Mouse (Mus musculus): ENCODE measurements around the gene Fubp3. TPM values are rescaled to one million over a fixed set of nuclear protein-coding genes. Genes with fewer than 3 reads are reported as not detected.
"Not testable (repeated sequence)": the region's sequence is repeated elsewhere in the genome, so short reads cannot be mapped to it uniquely, and the experiment has no call there.

Gene Fubp3
- polyA plus RNA-seq, 1 experiment from 2014 or later = 61.2 TPM

DNA sequence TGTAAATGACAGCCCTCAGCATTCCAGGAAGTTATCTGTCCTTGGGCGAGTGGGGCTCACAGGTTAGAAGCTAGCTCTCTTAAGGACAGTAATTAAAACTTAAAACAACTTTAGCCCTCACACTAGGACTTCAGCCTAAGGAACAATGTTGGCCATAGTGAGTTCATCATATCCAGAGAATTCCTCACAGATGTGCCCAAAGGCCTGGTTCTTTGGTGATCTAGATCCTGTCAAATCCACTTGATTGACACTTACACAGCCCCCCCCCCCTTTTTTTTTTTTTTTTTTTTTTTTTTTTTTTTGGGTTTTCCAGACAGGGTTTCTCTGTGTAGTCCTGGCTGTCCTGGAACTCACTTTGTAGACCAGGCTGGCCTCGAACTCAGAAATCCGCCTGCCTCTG is 21.1 kb upstream of the Fubp3 start:
- H3K9ac ChIP-seq (ENCODE audit: low read depth, low read length); H3K27ac ChIP-seq (ENCODE audit: low read length); H3K9me3 ChIP-seq (ENCODE audit: control insufficient read depth, low read length); H3K4me1 ChIP-seq (ENCODE audit: control insufficient read depth, insufficient read depth, low read length); ATAC-seq; H3K27me3 ChIP-seq (replicated peaks; ENCODE audit: control insufficient read depth, insufficient read depth, low read length); H3K36me3 ChIP-seq (ENCODE audit: control insufficient read depth, insufficient read depth, low read length); H3K4me2 ChIP-seq (ENCODE audit: low read depth, low read length); H3K4me3 ChIP-seq (ENCODE audit: low read length): not testable (repeated sequence)
- 82% methylated on average over 1 of the region's 3 CpGs for WGBS

DNA sequence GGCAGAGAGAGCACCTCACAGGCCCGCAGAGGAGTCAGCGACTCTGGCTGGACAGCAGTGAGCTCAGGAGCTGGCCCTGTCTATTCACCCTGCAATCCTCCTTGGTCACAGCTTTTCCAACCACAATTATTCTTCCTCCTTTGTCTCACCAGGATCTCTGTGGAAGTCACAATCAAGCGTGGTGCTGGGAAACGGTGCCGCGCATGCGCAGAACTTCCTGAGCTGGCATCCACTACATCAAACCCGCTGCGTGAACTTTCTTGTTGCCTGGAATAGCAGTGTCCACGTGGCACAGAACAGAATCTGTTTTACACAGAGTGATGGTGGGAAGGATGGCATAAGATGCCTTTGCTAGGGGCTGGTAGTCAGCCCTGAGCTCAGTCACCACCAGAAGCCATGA is 20.5 kb upstream of the Fubp3 start:
- no peak for ATAC-seq
- Histone ChIP-seq H3K27ac (ENCODE audit: low read length) (no peak overlapping the region), H3K27me3 (replicated peaks; ENCODE audit: control insufficient read depth, insufficient read depth, low read length) (no peaks in the 10 kb centered on the region), H3K9me3 (ENCODE audit: control insufficient read depth, low read length) (no peaks in the 10 kb centered on the region), H3K4me3 (ENCODE audit: low read length) (no peak overlapping the region), H3K36me3 (ENCODE audit: control insufficient read depth, insufficient read depth, low read length) (no peaks in the 10 kb centered on the region), H3K4me1 (ENCODE audit: control insufficient read depth, insufficient read depth, low read length) (no peaks in the 10 kb centered on the region), H3K9ac (ENCODE audit: low read depth, low read length) (no peak overlapping the region), H3K4me2 (ENCODE audit: low read depth, low read length) (no peak overlapping the region)
- WGBS = 89% methylated on average over 10 of the region's 10 CpGs

DNA sequence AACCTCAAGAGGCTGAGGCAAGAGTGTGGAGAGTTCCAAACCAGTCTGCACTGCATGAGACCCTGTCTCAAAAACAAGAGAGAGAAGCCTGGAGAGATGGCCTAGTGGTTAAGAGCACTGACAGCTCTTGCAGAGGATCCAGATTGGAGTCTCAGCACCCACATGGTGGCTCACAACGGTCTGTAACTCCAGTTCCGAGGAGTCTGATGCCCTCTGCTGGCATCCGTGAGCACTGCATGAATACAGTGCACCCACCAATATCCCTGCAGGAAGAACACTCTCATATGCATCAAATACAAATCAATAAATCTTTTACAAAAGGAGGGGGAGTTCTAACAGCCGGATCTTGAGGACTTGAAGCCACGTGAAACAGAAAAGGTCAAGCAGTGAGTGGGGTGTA is 17.8 kb upstream of the Fubp3 start:
- H3K9me3 ChIP-seq (ENCODE audit: control insufficient read depth, low read length) = no peaks in the 10 kb centered on the region
- no peak overlapping the region for H3K9ac ChIP-seq (ENCODE audit: low read depth, low read length)
- WGBS = 81% methylated on average over 5 of the region's 5 CpGs
- H3K27me3 ChIP-seq (replicated peaks; ENCODE audit: control insufficient read depth, insufficient read depth, low read length) = no peaks in the 10 kb centered on the region
- ATAC-seq = no peak
- H3K36me3 ChIP-seq (ENCODE audit: control insufficient read depth, insufficient read depth, low read length) = no peaks in the 10 kb centered on the region
- no peak overlapping the region for H3K4me2 ChIP-seq (ENCODE audit: low read depth, low read length)
- no peak overlapping the region for H3K27ac ChIP-seq (ENCODE audit: low read length)
- no peaks in the 10 kb centered on the region for H3K4me1 ChIP-seq (ENCODE audit: control insufficient read depth, insufficient read depth, low read length)
- no peak overlapping the region for H3K4me3 ChIP-seq (ENCODE audit: low read length)

DNA sequence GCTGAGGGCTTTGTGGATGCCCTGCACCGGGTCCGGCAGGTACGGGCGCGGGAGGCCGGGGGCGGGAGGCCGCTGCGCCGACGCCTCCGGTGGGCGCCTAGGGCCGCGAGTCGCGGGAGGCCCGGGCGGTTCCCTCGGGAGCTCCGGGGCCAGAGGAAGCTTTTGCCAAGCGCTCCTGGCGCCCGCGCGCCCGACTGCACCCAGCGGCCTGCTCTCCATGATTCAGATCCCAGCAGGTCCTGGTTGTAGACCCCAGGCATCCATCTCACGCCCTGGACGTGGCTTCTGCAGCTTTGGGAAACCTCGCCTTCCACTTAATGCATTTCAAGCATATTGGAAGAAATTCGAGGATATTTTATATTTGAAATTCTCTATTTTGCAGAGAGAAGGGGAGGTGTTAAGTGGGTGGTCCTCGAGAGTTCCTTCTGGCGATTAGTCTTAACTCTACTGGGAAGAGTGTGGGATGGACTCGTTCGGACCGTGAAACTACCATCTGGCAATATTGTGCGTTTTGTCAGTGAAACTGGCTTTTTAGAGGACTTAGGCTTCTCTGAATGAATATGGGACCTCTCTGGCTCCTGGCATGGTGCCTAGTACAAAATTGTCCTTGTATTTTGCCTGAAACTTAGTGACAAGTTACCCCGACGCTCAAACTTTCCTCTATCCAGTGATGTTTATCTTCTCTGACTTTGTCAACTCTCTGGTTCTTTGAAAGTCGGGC is 624 bp downstream of the Fubp3 start:
- H3K36me3 ChIP-seq (ENCODE audit: control insufficient read depth, insufficient read depth, low read length) = no peaks in the 10 kb centered on the region
- H3K9me3 ChIP-seq (ENCODE audit: control insufficient read depth, low read length) = no peaks in the 10 kb centered on the region
- peaks cover 9% of the 10 kb centered on the region for H3K4me1 ChIP-seq (ENCODE audit: control insufficient read depth, insufficient read depth, low read length)
- peak overlapping the region; percentile 86 for H3K4me2 ChIP-seq (ENCODE audit: low read depth, low read length)
- 2% methylated on average over 41 of the region's 41 CpGs for WGBS
- no peaks in the 10 kb centered on the region for H3K27me3 ChIP-seq (replicated peaks; ENCODE audit: control insufficient read depth, insufficient read depth, low read length)
- H3K9ac ChIP-seq (ENCODE audit: low read depth, low read length) = peak overlapping the region; percentile 92
- no peak; the same call in none of the 2 replicates for ATAC-seq
- peak overlapping the region; percentile 88 for H3K4me3 ChIP-seq (ENCODE audit: low read length)
- peak overlapping the region; percentile 89 for H3K27ac ChIP-seq (ENCODE audit: low read length)

GRCm38 (mm10) chr2:31581617-31582016 is 9.2 kb downstream of the Fubp3 start:
- Histone ChIP-seq H3K4me3 (ENCODE audit: low read length) (no peak overlapping the region), H3K4me1 (ENCODE audit: control insufficient read depth, insufficient read depth, low read length) (no peaks in the 10 kb centered on the region), H3K9ac (ENCODE audit: low read depth, low read length) (no peak overlapping the region), H3K9me3 (ENCODE audit: control insufficient read depth, low read length) (no peaks in the 10 kb centered on the region), H3K4me2 (ENCODE audit: low read depth, low read length) (no peak overlapping the region), H3K36me3 (ENCODE audit: control insufficient read depth, insufficient read depth, low read length) (peaks cover 4% of the 10 kb centered on the region; the same call in 1 of the 2 replicates), H3K27me3 (replicated peaks; ENCODE audit: control insufficient read depth, insufficient read depth, low read length) (no peaks in the 10 kb centered on the region), H3K27ac (ENCODE audit: low read length) (no peak overlapping the region)
- no peak for ATAC-seq
- WGBS = 79% methylated on average over 2 of the region's 2 CpGs

DNA sequence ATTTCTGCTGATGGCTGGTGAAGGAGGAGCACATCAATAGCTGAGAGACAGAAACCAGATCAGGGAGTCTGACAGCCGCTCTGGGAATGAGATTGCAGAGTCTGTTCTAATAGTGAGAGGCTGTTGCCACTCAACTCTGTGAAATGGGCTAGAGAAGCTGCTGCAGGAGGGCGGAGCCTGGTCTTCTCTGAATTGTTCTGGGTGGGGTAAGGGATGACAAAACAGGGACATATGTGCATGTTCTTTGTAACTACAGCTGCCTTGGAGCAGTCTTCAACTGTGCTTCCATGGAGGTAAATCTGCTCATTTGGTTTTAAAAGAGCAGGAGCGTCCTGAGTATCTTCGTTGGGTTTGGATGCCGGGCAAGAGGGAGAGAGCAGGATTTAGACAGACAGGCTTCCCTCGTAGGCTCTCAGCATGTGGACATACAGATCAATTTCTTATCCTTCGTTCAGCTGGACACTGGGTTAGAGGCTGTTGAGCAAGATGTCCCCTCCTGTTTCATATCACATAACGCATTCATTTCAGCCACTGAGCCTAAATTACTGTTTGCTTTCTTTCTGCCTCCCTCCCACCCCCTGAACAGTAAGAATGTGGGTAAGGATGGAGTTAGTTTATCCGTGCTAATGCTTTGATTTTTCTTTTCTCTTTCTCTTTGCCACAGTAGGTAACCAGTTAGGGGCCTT is 19.5 kb downstream of the Fubp3 start:
- Histone ChIP-seq H3K4me1 (ENCODE audit: control insufficient read depth, insufficient read depth, low read length) (no peaks in the 10 kb centered on the region), H3K4me2 (ENCODE audit: low read depth, low read length) (no peak overlapping the region), H3K9me3 (ENCODE audit: control insufficient read depth, low read length) (no peaks in the 10 kb centered on the region), H3K4me3 (ENCODE audit: low read length) (no peak overlapping the region), H3K27ac (ENCODE audit: low read length) (no peak overlapping the region), H3K9ac (ENCODE audit: low read depth, low read length) (no peak overlapping the region), H3K36me3 (ENCODE audit: control insufficient read depth, insufficient read depth, low read length) (no peaks in the 10 kb centered on the region), H3K27me3 (replicated peaks; ENCODE audit: control insufficient read depth, insufficient read depth, low read length) (no peaks in the 10 kb centered on the region)
- no peak for ATAC-seq
- WGBS = 78% methylated on average over 9 of the region's 9 CpGs

- Histone ChIP-seq H3K4me1 (ENCODE audit: control insufficient read depth, insufficient read depth, low read length) (no peaks in the 10 kb centered on the region), H3K4me2 (ENCODE audit: low read depth, low read length) (no peak overlapping the region), H3K27ac (ENCODE audit: low read length) (no peak overlapping the region), H3K9ac (ENCODE audit: low read depth, low read length) (no peak overlapping the region), H3K4me3 (ENCODE audit: low read length) (no peak overlapping the region), H3K9me3 (ENCODE audit: control insufficient read depth, low read length) (no peaks in the 10 kb centered on the region), H3K36me3 (ENCODE audit: control insufficient read depth, insufficient read depth, low read length) (peaks cover 23% of the 10 kb centered on the region), H3K27me3 (replicated peaks; ENCODE audit: control insufficient read depth, insufficient read depth, low read length) (no peaks in the 10 kb centered on the region)
- WGBS = 82% methylated on average over 1 of the region's 1 CpGs
- ATAC-seq = no peak
Measured at GRCm38 (mm10) chr2:31607555-31607954, 35.1 kb downstream of the Fubp3 start.

- no peak overlapping the region for H3K4me3 ChIP-seq (ENCODE audit: low read length)
- no peak overlapping the region for H3K27ac ChIP-seq (ENCODE audit: low read length)
- ATAC-seq = no peak
- H3K4me2 ChIP-seq (ENCODE audit: low read depth, low read length) = no peak overlapping the region
- no peaks in the 10 kb centered on the region for H3K9me3 ChIP-seq (ENCODE audit: control insufficient read depth, low read length)
- no peaks in the 10 kb centered on the region for H3K27me3 ChIP-seq (replicated peaks; ENCODE audit: control insufficient read depth, insufficient read depth, low read length)
- H3K9ac ChIP-seq (ENCODE audit: low read depth, low read length) = no peak overlapping the region
- H3K4me1 ChIP-seq (ENCODE audit: control insufficient read depth, insufficient read depth, low read length) = no peaks in the 10 kb centered on the region
- WGBS = 16% methylated on average over 7 of the region's 7 CpGs
- peaks cover 35% of the 10 kb centered on the region for H3K36me3 ChIP-seq (ENCODE audit: control insufficient read depth, insufficient read depth, low read length)
Measured at GRCm38 (mm10) chr2:31609859-31610261, 37.4 kb downstream of the Fubp3 start.

DNA sequence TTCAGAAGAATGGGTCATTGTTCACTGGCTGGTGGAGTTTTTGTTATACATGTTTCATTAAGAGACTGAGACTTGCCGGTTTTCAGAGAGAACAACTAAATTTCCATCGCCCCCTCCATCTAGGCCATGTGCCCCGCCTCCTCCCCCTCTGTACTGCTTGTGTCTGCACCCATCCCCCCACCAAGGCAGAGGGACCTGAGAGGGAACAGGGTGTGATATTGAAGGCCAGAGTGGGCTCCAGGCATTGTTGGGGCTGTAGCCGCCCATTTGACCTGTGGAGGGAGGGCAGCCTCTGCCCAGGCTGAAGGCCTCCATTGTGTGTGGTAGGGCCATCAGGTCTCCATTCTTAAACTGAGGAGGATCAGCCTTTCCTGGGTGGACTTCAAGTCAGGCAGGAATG is 38.5 kb downstream of the Fubp3 start:
- Histone ChIP-seq H3K4me1 (ENCODE audit: control insufficient read depth, insufficient read depth, low read length) (no peaks in the 10 kb centered on the region), H3K27me3 (replicated peaks; ENCODE audit: control insufficient read depth, insufficient read depth, low read length) (no peaks in the 10 kb centered on the region), H3K36me3 (ENCODE audit: control insufficient read depth, insufficient read depth, low read length) (peaks cover 37% of the 10 kb centered on the region), H3K27ac (ENCODE audit: low read length) (no peak overlapping the region), H3K9me3 (ENCODE audit: control insufficient read depth, low read length) (no peaks in the 10 kb centered on the region), H3K4me3 (ENCODE audit: low read length) (no peak overlapping the region), H3K4me2 (ENCODE audit: low read depth, low read length) (no peak overlapping the region), H3K9ac (ENCODE audit: low read depth, low read length) (no peak overlapping the region)
- no peak for ATAC-seq
- WGBS = 79% methylated on average over 4 of the region's 4 CpGs

All from intestine, embryonic 16.5 days (tissue).